Mouse (Mus musculus) adrenal gland (tissue): ENCODE measurements around the gene Slc13a2.

Source experiments
- intact Hi-C: fragments of 180-260 bp; cut with DNase I; formaldehyde crosslinking; loops from one replicate; pipeline ENCODE4 v1.15.1; 2025
- long read RNA-seq, 2 experiments: library from polyadenylated mRNA; unstranded; transcript quantifications; one replicate each; pipeline ENCODE4 v2.0.0; 2020; ENCODE audit warnings: borderline replicate concordance in 1 of 2; ENCODE audit not compliant: insufficient replicate concordance in 1 of 2

Gene Slc13a2
- long read RNA-seq, experiment 1 = 0 reads
- long read RNA-seq, experiment 2 = 0 reads

DNA sequence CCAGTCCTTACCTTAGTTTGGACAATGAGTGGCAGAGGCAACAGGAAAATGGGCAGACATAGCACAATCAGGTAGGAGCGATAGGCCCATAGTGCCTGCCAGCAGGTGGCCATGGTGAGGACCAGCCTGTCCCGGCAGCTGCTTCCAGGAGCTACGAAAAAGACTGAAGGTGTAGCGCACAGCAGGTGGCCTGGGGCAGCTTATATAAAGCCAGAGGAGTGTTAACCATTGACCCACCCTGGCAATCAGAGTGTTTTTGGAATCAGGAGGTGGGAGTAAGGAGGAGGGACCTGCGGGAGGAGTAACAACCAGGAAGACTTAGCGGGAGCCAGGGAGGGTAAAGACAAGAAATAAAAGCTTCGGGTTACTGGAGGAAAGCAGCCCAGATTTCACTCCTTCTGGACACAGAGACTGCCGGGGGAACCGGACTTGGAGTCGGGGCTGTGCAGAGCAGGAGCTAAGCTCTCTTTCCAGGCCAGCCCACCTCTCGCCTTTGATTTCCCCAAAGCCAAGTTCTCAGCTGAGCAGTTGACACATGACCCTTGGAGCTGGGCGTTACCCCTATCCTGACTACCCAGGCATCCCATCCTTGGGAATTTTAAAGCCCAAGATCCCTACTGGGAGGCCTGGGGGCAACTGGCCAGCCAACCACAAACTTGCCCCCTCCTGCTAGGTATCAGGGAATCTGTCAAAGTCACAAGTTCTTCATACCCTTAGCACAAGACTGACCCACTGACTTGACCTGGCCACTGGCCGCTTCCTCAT lies at the start of gene Slc13a2:
Gene Slc13a2, minus strand, starts transcription at position 163 of the 765 bp plus-strand sequence.
- intact Hi-C loops = no loop called here

DNA sequence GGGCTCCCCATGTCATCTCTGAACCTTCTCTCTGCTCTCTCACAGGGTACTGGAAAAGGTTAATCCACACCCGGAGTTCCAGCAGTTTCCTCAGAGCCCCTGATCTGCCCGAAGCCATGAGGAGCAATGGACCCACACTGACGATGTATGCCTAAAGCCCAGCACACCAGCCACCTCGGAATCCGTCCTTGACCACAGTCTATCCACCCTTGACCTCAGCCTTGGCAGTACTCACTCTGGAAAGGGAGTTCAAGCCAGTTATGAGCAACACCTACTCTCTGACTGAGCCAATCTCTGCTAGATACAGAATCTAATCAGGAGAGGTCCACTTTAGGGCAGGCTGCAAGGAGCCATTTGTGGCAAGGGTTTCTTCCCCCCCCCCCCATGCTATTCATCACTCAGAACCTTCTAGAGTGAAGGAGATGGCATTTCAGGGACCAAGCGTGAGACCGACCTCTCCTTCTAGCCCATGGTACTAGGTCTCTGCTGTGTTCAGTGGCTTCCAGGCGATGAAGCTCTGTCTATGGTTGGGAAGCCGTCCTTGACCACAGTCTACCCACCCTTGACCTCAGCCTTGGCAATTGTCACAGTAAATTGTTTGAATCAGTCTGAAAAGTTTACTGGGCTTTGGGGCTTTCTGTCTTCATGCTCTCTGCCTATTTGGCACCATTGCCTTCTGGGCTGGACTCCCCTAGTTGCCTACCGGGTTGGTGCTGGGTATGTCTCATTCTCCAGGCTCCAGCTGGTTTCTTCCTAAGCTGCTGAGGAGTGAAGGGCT lies 49.5 kb upstream of the Slc13a2 start:
- intact Hi-C loops = no loop called here

DNA sequence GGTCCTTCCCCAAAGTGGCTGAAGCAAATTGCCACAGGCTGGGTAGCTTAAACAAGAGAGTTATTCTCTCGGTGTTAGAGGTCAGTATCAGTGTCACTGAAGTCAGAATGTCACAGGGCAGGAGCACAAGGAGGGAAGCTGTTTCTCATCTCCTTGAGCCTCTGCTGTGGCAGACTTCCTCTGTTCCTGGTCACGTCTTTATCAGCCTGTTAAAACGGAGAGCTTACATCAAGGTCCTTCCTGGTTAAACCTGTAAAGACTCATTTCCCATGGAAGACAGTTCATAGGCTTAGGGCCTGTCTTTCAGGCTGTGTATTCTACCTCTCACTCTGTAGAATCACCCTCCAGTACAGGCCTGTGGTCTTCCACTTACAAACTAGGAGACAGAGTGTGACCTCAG lies 45.9 kb upstream of the Slc13a2 start:
- intact Hi-C loops = no loop called here

DNA sequence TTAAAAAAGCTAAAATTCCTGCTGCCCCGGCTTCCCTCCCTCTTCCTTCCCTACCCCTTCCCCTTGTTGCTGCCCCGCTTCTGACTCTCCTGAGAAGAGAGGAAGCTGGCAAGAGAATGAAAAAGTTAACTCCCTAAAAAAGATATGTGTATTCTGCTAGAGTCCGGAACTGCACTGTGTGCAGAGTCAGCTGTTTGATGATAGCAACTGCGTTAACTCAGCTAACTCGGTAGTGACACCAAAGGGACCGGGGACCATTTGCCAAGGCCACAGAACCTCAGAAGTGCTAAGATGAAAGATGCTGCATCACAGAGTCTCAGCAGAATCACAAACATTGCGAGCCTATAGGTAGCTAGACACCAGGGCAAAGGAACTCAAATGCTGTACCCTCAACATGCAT lies 45.5 kb upstream of the Slc13a2 start:
- intact Hi-C loops = no loop called here

DNA sequence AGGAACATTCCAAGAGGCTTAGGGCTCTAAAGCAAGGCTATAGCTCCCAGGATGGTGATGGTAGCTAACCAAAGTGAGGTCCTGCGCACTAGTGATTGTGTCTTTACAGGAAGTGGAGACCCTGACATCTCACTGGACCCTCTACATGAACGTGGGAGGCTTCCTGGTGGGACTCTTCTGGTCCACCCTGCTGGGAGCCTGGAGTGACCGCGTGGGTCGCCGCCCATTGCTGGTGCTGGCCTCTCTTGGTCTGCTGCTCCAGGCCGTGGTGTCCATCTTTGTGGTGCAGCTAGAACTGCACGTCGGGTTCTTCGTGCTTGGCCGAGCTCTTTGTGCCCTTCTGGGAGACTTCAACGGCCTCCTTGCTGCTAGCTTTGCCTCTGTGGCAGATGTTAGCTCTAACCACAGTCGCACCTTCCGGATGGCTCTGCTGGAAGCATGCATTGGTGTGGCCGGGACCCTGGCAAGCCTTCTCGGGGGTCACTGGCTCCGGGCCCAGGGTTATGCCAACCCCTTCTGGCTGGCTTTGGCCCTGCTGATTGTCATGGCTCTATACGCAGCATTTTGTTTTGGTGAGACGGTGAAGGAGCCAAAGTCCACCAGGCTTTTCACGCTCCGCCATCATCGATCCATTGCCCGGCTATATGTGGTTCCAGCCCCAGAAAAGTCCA lies 44.4 kb upstream of the Slc13a2 start:
- intact Hi-C loops = no loop called here

DNA sequence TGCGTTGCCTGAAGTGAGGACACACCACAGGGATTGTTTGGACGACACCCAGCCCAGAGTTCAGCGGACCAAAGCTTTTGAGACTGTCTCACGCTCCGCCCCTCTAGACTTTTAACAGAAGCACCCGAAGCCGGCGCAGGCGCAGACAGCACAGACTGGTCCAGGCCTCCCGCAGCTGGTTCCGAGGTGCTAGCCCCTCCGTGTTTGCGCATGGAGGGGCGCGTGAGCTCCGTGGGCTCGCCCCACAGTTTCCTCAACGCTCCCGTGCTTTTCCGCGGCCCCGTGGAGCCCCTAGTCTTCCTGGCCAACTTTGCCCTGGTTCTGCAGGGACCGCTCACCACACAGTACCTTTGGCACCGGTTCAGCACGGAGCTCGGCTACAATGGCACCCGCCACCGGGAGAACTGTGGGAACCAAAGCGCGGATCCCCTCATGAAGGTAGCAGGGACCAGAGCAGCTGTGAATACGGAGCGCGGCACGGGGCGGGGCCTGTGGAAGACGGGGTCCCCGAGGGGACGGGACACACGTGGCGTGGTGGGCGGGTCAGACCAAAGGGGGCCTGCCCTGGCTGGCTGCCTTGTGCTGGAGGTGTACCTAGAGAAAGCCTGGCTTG lies 43.7 kb upstream of the Slc13a2 start, which contains the start of gene Slc46a1:
Gene Slc46a1, plus strand, starts transcription at position 130 of the 613 bp plus-strand sequence.
- intact Hi-C loops = no loop called here

DNA sequence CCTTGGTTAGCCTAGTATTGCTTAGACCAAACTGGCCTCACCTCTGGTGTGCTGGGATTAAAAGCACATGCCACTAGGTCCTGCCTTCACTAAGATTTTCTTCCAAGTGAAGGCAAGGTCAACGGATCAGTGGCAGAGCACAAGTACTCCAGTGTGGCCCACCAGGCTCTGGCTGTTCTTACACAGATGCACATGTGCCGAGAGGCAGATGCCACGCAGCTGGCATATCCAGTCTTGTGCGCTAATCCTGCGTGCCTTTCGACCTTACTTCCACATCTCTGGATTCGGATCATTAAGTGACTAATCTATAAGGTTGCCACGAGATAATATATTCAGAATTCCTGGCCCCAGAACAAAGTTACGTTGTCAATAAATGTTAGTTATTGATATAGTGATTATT lies 43.1 kb upstream of the Slc13a2 start:
- intact Hi-C loops = no loop called here

DNA sequence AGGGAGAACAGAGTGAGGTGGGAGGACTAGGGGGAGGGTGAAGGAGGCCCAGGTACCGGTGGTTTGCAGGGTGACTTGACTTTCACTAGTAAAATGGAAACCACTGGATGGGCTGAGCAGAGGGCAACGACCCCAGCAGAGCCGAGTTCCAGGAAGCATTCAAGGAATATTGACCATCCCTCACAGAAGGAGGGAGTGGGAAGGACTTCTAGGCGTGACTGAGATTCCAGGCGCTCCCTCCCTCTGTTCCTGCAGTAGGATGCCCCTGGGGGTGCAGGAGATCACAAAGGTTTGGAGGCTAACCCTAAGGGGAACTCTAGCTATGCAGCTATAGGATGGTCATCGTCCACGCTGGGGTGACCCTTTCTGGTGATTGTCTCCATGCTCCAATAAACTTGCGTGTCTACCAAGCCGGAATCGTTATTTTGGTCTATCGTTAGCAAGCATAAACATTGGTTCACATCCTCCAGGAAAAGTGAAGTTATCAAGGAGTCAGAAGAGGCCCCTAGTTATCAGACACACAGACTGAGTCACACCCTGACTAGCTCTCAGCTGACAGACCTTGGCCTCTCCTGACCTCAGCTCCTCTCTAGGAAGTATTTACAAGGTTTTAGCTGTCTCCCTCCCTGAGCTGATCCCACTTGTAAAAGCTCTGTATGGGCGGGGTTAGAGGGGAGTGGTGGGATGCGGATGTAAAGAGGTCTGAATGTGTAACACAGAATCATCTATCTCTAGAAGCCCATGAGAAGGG lies 41.4 kb upstream of the Slc13a2 start:
- intact Hi-C loops = no loop called here

DNA sequence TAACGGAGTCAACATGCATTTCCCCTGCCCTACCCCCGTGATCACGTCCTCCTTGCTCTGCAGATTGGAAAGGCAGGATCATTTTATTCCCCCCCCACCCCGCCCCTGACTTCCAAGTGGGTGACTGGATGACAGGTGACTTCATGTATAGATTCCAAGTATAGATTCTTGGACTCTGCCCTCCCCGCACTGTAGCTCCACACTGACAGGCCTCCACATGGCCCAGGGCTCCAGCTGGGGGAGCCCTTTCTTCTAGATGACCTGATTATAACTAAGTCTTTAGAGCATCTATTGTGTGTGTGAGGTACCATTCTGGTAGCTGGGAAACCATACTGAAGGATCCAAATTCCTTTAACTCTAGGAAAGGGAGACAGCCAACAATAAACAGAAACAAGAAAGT lies 40.7 kb upstream of the Slc13a2 start:
- intact Hi-C loops = no loop called here

DNA sequence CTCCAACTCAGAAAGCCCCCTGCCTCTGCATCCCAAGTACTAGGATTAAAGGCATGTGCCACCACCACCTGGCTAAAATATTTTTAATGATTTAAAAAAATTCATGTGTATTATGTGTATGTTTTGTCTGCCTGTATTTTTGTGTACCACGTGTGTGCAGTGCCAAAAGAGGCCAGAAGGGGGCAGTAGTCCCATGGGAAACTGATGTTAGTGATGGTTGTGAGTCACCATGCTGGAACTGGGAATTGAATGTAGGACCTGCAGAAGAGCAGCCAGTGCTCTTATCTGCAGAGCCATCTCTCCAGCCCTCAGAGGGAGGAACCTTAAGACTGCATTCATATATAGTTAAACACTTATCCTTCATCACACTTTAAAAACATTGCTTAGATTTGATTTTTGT lies 39.9 kb upstream of the Slc13a2 start:
- intact Hi-C loops = no loop called here

DNA sequence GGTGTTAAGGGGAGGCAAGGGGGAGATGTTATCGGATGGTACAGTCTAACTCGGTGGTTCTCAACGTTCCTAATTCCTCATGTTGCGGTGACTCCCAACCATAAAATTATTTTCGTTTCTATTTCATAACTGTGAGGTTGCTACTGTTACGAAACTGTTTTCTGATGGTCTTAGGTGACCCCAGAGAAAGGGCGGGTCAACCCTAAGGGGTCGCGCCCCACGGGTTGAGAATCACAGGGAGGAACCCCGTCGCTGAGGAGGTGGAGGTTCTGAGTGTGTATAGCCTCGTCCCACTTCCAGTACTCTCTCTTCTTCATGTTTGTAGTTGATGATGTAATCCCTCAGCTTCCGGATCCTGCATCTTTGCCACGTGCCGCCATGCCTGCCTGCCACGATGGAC lies 36.7 kb upstream of the Slc13a2 start:
- intact Hi-C loops = loop anchor here (5.0 kb wide), 1 partner anchor 49 kb away; no protein-coding TSS in a partner anchor

DNA sequence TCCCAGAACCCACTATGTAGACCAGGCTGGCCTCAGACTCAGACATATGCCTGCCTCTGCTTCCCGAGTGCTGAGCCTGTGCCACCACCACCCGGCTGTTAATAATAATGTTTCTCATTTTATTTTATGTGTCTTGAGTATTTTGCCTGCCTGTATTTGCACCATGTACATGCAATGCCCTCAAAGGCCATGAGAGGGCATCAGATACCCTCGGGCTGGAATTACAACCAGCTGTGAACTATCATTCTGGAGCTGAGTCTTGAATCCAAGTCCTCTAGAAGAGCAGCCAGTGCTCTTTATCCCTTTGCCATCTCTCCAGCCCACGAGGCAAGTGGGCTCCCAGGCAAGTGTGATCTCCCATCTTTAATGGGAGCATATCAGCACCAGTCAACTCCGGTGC lies 33.3 kb upstream of the Slc13a2 start:
- intact Hi-C loops = loop anchor here (5.0 kb wide), 1 partner anchor 52 kb away; no protein-coding TSS in a partner anchor

DNA sequence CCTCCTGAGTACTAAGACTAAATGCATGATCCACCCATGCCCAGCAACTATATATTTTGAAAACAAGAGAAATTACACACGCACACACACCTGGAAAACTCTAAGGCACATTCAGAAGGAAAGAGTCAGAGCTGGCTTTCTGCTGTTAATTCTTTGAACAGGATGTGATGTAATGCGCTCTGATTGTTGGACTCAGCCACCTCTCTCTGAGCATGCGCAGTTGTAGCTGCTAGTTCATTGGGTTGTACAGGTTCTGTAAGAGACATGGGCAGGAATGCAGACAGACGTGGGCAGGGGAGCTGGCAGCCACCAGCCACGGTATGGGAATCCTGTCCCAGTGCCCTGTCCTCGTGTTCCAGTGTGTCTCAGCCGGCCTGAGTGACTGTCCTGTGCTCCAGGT lies 32.3 kb upstream of the Slc13a2 start:
- intact Hi-C loops = loop anchor here (5.0 kb wide), 1 partner anchor 97 kb away; no protein-coding TSS in a partner anchor

DNA sequence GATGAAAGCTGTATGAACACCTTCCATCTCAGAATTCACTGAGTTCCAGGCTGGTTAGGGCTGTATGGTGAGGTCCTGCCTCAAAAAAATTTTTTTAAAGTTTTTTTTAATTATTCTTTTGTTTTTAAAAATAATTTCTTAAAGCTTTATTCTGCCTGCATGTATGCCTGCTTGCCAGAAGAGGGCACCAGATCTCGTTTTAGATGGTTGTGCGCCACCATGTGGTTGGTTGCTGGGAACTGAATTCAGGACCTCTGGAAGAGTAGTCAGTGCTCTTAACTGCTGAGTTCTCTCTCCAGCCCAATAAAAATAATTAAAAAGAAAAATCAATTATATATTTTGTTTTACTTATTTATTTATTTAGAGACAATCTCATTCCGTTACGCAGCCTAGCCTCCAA lies 31.7 kb upstream of the Slc13a2 start:
- intact Hi-C loops = loop anchor here (5.0 kb wide), 1 partner anchor 96 kb away; no protein-coding TSS in a partner anchor

DNA sequence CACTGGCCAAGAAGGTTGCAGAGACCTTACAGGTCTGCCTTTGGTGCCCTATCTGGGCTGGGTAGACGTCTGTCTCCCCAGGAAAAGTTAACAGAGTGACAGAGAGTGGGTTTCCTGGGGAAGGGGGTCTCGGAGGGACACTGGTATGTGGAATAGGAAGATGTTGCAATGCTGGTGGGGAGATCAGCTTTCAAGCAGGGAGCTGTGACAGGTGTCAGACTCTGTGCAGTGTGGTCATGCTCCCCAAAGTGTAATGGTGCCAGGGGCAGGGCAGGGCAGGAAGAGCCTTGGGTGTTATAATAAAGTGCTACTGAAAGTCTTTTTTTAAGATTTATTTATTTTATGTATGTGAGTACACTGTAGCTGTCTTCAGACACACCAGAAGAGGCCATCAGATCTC lies 28.3 kb upstream of the Slc13a2 start:
- intact Hi-C loops = loop anchor here (5.0 kb wide), 1 partner anchor 93 kb away; no protein-coding TSS in a partner anchor

DNA sequence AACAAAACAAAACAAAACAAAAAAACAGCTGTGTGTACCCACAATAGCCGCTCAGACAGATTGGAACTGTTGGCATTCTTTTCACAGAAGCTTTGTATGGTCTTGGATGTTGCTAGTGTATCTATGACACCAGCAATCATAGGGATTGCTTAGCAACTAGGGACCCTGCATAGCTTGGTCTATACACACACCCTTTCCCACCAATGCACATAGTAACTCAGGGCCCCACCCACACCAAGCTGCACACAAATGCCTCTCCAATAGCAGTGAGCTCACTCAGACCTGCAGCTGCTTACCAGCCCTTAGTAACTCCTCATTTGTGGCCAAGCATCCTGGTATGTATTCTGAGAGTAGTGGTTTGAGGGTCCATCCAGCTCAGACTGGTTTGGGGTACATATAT lies 26.2 kb upstream of the Slc13a2 start:
- intact Hi-C loops = no loop called here

DNA sequence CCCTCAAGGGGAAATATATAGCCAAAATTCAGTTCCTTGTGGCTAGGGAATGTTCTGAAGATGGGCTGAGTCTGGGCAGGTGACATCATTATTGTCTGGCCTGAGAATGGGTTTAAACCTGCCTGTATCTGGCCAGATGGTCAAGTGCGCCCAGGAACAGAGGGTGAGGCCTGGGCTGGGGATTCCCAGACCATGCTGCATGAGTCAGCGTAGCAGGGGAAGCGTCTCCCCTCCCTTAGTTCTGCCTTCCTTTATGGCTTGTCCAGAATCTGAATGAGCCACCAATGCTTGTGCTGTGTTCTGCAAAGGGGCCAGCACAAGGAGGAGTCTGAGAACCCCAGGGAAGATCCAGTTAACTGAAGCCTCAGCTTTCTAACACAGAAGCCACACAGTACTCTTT lies 25.2 kb upstream of the Slc13a2 start:
- intact Hi-C loops = no loop called here

DNA sequence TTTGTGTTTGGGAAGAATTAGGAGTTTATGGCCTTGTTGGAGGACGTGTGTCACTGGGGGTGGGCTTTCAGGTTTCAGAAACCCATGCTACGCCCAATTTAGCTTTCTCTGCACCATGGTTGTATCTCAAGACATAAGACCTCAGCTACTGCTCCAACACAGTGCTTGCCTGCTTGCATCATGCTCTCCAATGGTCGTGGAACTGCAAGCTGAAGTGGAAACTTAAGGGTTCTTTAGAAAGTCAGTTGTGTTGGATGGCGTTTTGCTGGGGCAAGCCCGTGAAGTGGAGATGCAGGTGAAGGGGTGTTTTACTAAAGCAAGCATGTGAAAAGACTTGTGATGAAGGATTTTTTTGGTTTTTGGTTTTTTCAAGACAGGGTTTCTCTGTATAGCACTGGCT lies 21.1 kb upstream of the Slc13a2 start:
- intact Hi-C loops = no loop called here

DNA sequence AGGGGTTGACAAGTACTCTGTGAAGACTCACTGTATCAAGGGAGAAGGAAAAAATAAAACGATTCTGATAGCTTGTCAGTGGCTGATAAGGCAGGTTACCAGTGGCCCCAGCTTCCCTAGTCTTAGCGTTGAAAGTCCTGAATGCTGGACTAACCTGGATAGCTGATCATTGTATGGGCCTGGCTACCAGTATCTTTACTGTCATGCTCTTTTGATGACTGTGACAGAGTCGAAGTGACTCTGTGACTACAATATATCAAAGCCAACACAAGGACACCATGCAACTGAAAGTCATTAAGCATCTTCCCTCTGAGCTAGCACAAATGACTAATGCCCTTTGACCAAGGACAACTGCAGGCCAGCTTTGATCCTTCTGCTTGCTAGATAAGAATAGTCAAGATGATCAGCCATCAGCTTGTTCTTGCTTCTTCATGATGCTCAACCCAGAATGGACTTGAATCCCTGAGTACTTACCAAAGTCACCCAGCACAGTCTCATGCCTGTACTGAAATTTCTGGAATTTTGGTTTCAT lies 16.4 kb upstream of the Slc13a2 start:
- intact Hi-C loops = no loop called here

DNA sequence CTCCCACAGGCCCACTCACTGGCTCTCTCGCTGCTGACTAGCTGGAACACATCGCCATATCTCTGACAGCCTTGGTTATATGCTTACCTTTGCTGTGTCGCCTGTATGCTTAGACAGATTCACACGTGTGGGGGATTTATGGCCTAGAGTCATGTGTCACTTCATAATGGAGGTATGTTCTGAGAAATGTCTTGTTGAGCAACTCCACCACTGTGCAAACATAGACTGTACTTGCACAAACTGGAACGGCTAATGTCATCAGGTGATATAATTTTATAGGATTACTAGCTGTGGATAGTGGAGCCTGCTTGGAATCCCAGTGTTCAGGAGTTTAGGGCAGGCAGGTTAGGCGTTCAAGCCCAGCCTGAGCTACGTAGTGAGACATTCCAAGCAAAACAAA lies 15.2 kb upstream of the Slc13a2 start:
- intact Hi-C loops = no loop called here
